Mouse (Mus musculus) Patski (cell line): Measurements from ENCODE around the gene Pigr. TPM values are rescaled to one million over a fixed set of nuclear protein-coding genes. Genes with fewer than 3 reads are reported as not detected.

Source experiments
- ATAC-seq: fragments of 100-300 bp; one replicate; pipeline ENCODE4 v1.8.0; 2021
- CTCF ChIA-PET: fragments of 350-600 bp; sonication (Branson Sonifier 250); formaldehyde crosslinking; loops from one replicate; lab custom pipeline; 2022; ENCODE audit warnings: inconsistent platforms; lab: Charles Lee
- POLR2A ChIA-PET: fragments of 350-600 bp; sonication (Branson Sonifier 250); formaldehyde crosslinking; loops from one replicate; lab custom pipeline; 2022; ENCODE audit warnings: antibody characterized with exemption, inconsistent platforms; lab: Charles Lee
- DNase-seq: peaks from one replicate; pipeline ENCODE4 v3.0.0-alpha.2; 2011; ENCODE audit warnings: low read depth, low spot score
- H3K27me3 ChIP-seq: fragments of 371-371 bp; one replicate; pipeline ENCODE4 v1.5.1; 2021
- CTCF ChIP-seq: fragments of 100-300 bp; IDR thresholded peaks from one replicate; pipeline ENCODE4 v1.5.1; 2021
- in situ Hi-C: fragments of 300-500 bp; cut with MboI; formaldehyde crosslinking; loops from 3 replicates; pipeline ENCODE4 v1.11.1; 2018; ENCODE audit warnings: low pct_unique_long_range_greater_than_20kb, mixed read lengths
- polyA plus RNA-seq: library from polyadenylated mRNA; unstranded; gene quantifications from one replicate; pipeline ENCODE4 v1.2.3, GENCODE M21; 2021

Gene Pigr
- polyA plus RNA-seq, 1 experiment from 2014 or later = not detected

- peak; percentile 64 for TF ChIP-seq CTCF
- ATAC-seq = no peak
- ChIA-PET CTCF (interaction anchor here (1.0 to 2.1 kb wide), 4 partner anchors 9 to 103 kb away, joined by 3 to 14 read pairs (median 6); no protein-coding TSS in a partner anchor), POLR2A (interaction anchor here (1.2 kb wide), 1 partner anchor 206 kb away, joined by 3 read pairs; no protein-coding TSS in a partner anchor)
- DNase-seq = no peak
- in situ Hi-C loops = loop anchor here (5.0 kb wide), 1 partner anchor 180 kb away; no protein-coding TSS in a partner anchor
- H3K27me3 ChIP-seq = no peaks in the 10 kb centered on the region
These were observed 50.5 kb downstream of the Pigr start for GRCm38 (mm10) chr1:130876931-130877509.

GRCm38 (mm10) chr1:130877889-130878614, 51.6 kb downstream of the Pigr start:
- no peak for ATAC-seq
- in situ Hi-C loops = loop anchor here (5.0 kb wide), 1 partner anchor 179 kb away; no protein-coding TSS in a partner anchor
- no peaks in the 10 kb centered on the region for H3K27me3 ChIP-seq
- CTCF ChIA-PET = interaction anchor here (0.8 kb wide), 1 partner anchor 101 kb away, joined by 3 read pairs; no protein-coding TSS in a partner anchor
- no peak for TF ChIP-seq CTCF
- DNase-seq = no peak
- POLR2A ChIA-PET = interaction anchor here (0.6 kb wide), 1 partner anchor 389 kb away, joined by 3 read pairs; no protein-coding TSS in a partner anchor

- ChIA-PET CTCF (interaction anchor here (3.2 kb wide), 1 partner anchor 100 kb away, joined by 16 read pairs; no protein-coding TSS in a partner anchor), POLR2A (no interaction called here)
- in situ Hi-C loops = loop anchor here (5.0 kb wide), 2 partner anchors 177 to 392 kb away; no protein-coding TSS in a partner anchor
- peak; percentile 57 for ATAC-seq
- H3K27me3 ChIP-seq = no peaks in the 10 kb centered on the region
- TF ChIP-seq CTCF = no peak
- no peak for DNase-seq
These were observed 53.4 kb downstream of the Pigr start for GRCm38 (mm10) chr1:130879927-130880326.

GRCm38 (mm10) chr1:130883146-130883545, 56.7 kb downstream of the Pigr start:
- no peak for TF ChIP-seq CTCF
- ChIA-PET CTCF (no interaction called here), POLR2A (no interaction called here)
- ATAC-seq = no peak
- in situ Hi-C loops = loop anchor here (5.0 kb wide), 1 partner anchor 389 kb away; no protein-coding TSS in a partner anchor
- H3K27me3 ChIP-seq = no peaks in the 10 kb centered on the region
- DNase-seq = no peak

- ChIA-PET POLR2A (interaction anchor here (0.6 kb wide), 1 partner anchor 378 kb away, joined by 3 read pairs; no protein-coding TSS in a partner anchor), CTCF (interaction anchor here (1.3 kb wide), 1 partner anchor 12 kb away, joined by 3 read pairs; no protein-coding TSS in a partner anchor)
- no peak for TF ChIP-seq CTCF
These were observed 60.9 kb downstream of the Pigr start, which contains the start of gene Il24 for GRCm38 (mm10) chr1:130887354-130887753. Gene Il24 (minus strand): TSS chr1:130887454.

GRCm38 (mm10) chr1:130892446-130892845, 66.0 kb downstream of the Pigr start:
- DNase-seq (no peak), ATAC-seq (no peak)
- CTCF ChIA-PET = interaction anchor here (0.8 kb wide), 1 partner anchor 11 kb away, joined by 3 read pairs; no protein-coding TSS in a partner anchor
- H3K27me3 ChIP-seq = no peaks in the 10 kb centered on the region
- in situ Hi-C loops = no loop called here
- POLR2A ChIA-PET = interaction anchor here (0.9 kb wide), 1 partner anchor 11 kb away, joined by 3 read pairs; no protein-coding TSS in a partner anchor
- TF ChIP-seq CTCF = no peak

More at GRCm38 (mm10) chr1:130887354-130887753, 60.9 kb downstream of the Pigr start, which contains the start of gene Il24:
- no peaks in the 10 kb centered on the region for H3K27me3 ChIP-seq
- ATAC-seq = no peak
- in situ Hi-C loops = loop anchor here (5.0 kb wide), 1 partner anchor 75 kb away; no protein-coding TSS in a partner anchor
- DNase-seq = no peak

GRCm38 (mm10) chr1:130893329-130894040, 67.0 kb downstream of the Pigr start:
- no peaks in the 10 kb centered on the region for H3K27me3 ChIP-seq
- in situ Hi-C loops = no loop called here
- ChIA-PET POLR2A (no interaction called here), CTCF (interaction anchor here (0.8 kb wide), 1 partner anchor 10 kb away, joined by 3 read pairs; no protein-coding TSS in a partner anchor)
- no peak for TF ChIP-seq CTCF
- ATAC-seq = no peak
- no peak for DNase-seq

- CTCF ChIA-PET = interaction anchor here (1.2 kb wide), 1 partner anchor 23 kb away, joined by 3 read pairs; no protein-coding TSS in a partner anchor
- in situ Hi-C loops = no loop called here
- POLR2A ChIA-PET = no interaction called here
- TF ChIP-seq CTCF = no peak
- H3K27me3 ChIP-seq = no peaks in the 10 kb centered on the region
- no peak for DNase-seq
- ATAC-seq = no peak
These were observed 68.0 kb downstream of the Pigr start for GRCm38 (mm10) chr1:130894468-130894867.

Other genes starting within 250 kb of the Pigr start
- not detected for gene Zp3r, start 197.1 kb upstream of the Pigr start, polyA plus RNA-seq
- 2.7 TPM for gene C4bp, start 165.1 kb upstream of the Pigr start, polyA plus RNA-seq
- 0.04 TPM for gene Gm29427, start 110.9 kb upstream of the Pigr start, polyA plus RNA-seq
- 3.4 TPM for gene Yod1, start 109.4 kb upstream of the Pigr start, polyA plus RNA-seq
- 26.0 TPM for gene Pfkfb2, start 97.4 kb upstream of the Pigr start, polyA plus RNA-seq
- 11.1 TPM for gene AA986860, start 94.7 kb upstream of the Pigr start, polyA plus RNA-seq
- 0.31 TPM for gene Fcamr, start 25.8 kb upstream of the Pigr start, polyA plus RNA-seq
- not detected for gene Fcmr, start 39.0 kb downstream of the Pigr start, polyA plus RNA-seq
- gene Il24, start 60.8 kb downstream of the Pigr start, polyA plus RNA-seq = 0.12 TPM
- not detected for gene Il20, start 84.8 kb downstream of the Pigr start, polyA plus RNA-seq
- gene Il19, start 113.4 kb downstream of the Pigr start, polyA plus RNA-seq = 0.17 TPM
- gene Il10, start 193.2 kb downstream of the Pigr start, polyA plus RNA-seq = 0.04 TPM